Mouse (Mus musculus) E14TG2a.4 (cell line): ENCODE measurements at regions not wholly inside any gene's neighbourhood (a gene's known extent, or its start where the extent isn't known, plus 50 kb on each side); places are given as distances from the start of the nearest gene placed in this dataset.

Experiments used
- H3K27me3 ChIP-seq: 2 replicates; pipeline ENCODE4 v1.6.1; 2014; ENCODE audit warnings: low read length, control low read depth; ENCODE audit not compliant: insufficient read depth
- H3K36me3 ChIP-seq: 2 replicates; pipeline ENCODE4 v1.6.1; 2014; ENCODE audit warnings: low read length, control low read depth; ENCODE audit not compliant: insufficient read depth
- H3K4me1 ChIP-seq: replicated peaks from 2 replicates; pipeline ENCODE4 v1.6.1; 2014; ENCODE audit warnings: low read depth, low read length, control low read depth
- H3K4me3 ChIP-seq: replicated peaks from 2 replicates; pipeline ENCODE4 v1.5.1; 2014; ENCODE audit warnings: mild to moderate bottlenecking, low read length
- H3K9me3 ChIP-seq: 2 replicates; pipeline ENCODE4 v1.6.1; 2014; ENCODE audit warnings: low read length, control low read depth
- CTCF ChIP-seq: conservative IDR thresholded peaks from 2 replicates; pipeline ENCODE4 v1.5.1; 2014; ENCODE audit warnings: low read length
- NANOG ChIP-seq: IDR thresholded peaks from 2 replicates; pipeline ENCODE4 v1.6.1; 2014; ENCODE audit warnings: borderline replicate concordance, low read length, mixed read lengths
- POU5F1 ChIP-seq: IDR thresholded peaks from 2 replicates; pipeline ENCODE4 v1.6.1; 2014; ENCODE audit warnings: low read length, borderline replicate concordance

- TF ChIP-seq POU5F1 = no peak
- no peak for TF ChIP-seq CTCF
- TF ChIP-seq NANOG = no peak
- peaks cover 24% of the 10 kb centered on the region; the same call in 1 of the 2 replicates for H3K9me3 ChIP-seq
Observed at GRCm38 (mm10) chr9:49988064-49988463, 189.3 kb upstream of the Ncam1 start.

GRCm38 (mm10) chr9:49987481-49987880, 188.8 kb upstream of the Ncam1 start:
- Histone ChIP-seq H3K27me3 (no peaks in the 10 kb centered on the region), H3K4me1 (peaks cover 5% of the 10 kb centered on the region; the same call in 1 of the 2 replicates), H3K36me3 (no peaks in the 10 kb centered on the region), H3K9me3 (peaks cover 24% of the 10 kb centered on the region; the same call in 1 of the 2 replicates), H3K4me3 (no peak overlapping the region)
- TF ChIP-seq CTCF (no peak), POU5F1 (no peak), NANOG (no peak)

More at GRCm38 (mm10) chr9:49988064-49988463, 189.3 kb upstream of the Ncam1 start:
- H3K36me3 ChIP-seq = no peaks in the 10 kb centered on the region
- no peaks in the 10 kb centered on the region for H3K27me3 ChIP-seq
- H3K4me3 ChIP-seq = no peak overlapping the region
- peaks cover 5% of the 10 kb centered on the region; the same call in 1 of the 2 replicates for H3K4me1 ChIP-seq

DNA sequence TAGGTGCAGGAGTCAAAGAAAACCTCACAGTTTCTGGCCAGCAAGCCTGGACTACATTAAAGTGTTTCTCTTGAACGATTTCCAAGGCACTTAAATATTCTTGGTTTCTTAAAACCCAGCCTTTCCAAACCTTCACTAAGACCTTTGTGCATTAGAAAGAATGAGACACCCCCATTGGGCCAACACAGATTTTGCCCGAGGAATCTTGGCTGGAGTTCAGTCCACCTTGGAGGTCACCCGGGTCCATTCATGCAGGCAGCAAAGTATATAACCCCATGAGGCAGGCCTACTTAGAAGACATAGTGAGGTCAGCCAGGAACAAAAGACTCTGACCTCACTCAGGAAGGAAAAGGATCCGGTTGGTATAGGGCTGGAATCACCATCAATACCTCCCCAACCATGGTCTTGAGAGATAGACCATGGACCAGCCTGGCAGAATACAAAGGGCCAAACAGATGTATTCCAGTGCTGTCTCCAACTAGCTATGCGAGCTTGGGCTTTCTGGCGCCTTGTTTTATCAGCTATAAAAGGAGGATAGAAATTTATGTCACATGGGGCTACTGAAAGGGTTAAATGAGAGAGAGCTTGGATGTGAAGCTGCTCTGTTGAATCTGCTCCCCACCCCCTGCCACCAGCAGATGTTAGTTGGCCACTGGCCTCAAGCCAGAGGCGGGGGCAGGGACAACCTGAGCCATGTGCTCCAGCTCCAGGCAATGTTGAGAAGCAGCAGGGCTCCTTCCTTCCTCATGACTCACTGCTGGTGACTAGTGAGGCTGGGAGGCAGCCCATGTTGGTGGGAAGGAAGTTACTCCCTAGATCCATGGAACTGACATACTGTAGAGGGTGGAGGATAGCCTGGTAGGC, 181.9 kb upstream of the Ncam1 start:
- no peaks in the 10 kb centered on the region for H3K36me3 ChIP-seq
- H3K27me3 ChIP-seq = peaks cover 11% of the 10 kb centered on the region
- peaks cover 18% of the 10 kb centered on the region for H3K4me1 ChIP-seq
- no peak overlapping the region for H3K4me3 ChIP-seq
- peaks cover 14% of the 10 kb centered on the region; the same call in 1 of the 2 replicates for H3K9me3 ChIP-seq
- TF ChIP-seq NANOG (no peak), CTCF (no peak), POU5F1 (no peak)

DNA sequence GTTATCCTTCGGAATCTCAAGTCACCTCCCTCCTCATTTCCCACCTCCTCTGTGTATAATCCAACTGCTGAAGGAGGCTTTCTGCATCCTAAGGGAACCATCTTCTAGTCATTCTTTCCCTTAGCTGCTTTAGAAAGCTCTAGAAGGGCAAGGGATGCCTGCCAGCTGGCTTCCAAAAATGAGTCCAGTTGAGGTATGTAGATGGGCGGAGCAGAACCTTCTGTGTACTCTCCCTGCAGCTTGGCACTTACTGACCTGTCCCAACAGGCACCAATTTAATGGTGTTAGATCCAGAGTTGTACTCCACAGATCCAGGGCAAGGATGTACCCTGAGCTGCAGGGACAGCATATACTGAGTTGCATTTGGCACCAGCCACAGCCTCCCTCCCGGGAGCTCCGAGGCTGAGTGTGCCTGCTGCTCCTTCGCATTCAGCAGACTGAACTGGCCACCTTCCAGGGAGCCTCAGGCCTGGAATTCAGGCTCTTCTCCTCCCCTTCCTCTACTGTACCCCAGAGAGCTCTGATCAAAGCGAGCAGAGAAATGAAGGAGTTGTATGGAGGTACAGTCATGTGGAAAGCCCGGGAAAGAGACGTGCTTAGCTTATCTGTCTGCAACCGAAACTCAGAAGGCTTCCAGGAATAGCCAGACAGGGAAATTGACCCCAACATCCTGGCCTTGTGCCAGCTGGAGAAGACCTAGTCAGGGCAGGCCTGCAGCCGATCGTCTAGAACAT, 177.4 kb upstream of the Ncam1 start:
- TF ChIP-seq NANOG (no peak), CTCF (no peak), POU5F1 (no peak)
- Histone ChIP-seq H3K9me3 (no peaks in the 10 kb centered on the region), H3K27me3 (peaks cover 8% of the 10 kb centered on the region), H3K4me1 (peaks cover 33% of the 10 kb centered on the region), H3K36me3 (no peaks in the 10 kb centered on the region), H3K4me3 (no peak overlapping the region)

DNA sequence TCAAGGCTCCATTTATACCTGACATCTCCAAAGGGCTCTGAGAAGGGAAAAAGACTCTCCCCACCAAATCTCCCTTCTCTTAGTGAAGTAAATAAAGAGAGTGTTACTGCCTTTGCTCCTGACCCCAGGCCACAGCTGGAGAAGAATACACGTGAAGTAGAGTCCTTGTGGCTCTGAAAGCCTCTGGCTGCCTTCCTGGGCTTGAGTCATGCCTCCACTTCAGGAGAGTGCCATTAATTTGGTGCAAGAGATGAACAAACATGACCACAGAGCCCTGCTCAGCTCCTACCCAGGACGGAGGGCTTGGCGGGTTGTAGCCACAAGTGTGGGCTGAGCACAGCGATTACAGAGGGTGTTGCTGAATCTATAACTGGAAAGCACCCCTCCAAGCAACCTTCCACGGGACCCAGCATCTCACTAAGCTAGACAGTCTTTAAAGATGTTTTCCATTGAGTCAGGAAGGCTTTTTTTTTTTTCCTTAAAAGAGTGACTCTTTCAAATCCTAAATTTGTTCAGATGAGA, 175.3 kb upstream of the Ncam1 start:
- H3K4me3 ChIP-seq = no peak overlapping the region
- no peak for TF ChIP-seq POU5F1
- no peak for TF ChIP-seq NANOG
- no peak for TF ChIP-seq CTCF
- H3K9me3 ChIP-seq = no peaks in the 10 kb centered on the region
- H3K36me3 ChIP-seq = no peaks in the 10 kb centered on the region
- H3K4me1 ChIP-seq = peaks cover 25% of the 10 kb centered on the region
- no peaks in the 10 kb centered on the region for H3K27me3 ChIP-seq

DNA sequence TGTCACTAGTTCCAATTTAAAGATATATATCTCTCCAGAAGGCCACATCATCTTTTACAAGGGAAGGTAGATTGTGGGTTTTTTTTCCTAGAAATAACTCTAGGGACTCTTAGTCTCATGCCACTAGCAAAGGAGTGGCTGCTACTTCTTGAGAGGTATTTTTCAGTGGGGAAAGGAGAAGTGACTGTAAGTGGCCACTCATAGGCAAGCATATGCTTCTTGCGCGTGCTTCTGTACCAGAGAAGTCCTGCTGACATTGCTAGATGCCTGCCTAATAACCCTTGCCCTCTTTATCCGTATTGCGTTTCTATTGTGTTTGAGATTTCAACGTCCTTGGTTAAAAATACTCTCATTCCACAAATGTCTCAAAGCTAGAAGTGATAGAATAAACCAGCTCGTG, 170.7 kb upstream of the Ncam1 start:
- Histone ChIP-seq H3K27me3 (no peaks in the 10 kb centered on the region), H3K4me3 (no peak overlapping the region), H3K4me1 (peaks cover 11% of the 10 kb centered on the region)

DNA sequence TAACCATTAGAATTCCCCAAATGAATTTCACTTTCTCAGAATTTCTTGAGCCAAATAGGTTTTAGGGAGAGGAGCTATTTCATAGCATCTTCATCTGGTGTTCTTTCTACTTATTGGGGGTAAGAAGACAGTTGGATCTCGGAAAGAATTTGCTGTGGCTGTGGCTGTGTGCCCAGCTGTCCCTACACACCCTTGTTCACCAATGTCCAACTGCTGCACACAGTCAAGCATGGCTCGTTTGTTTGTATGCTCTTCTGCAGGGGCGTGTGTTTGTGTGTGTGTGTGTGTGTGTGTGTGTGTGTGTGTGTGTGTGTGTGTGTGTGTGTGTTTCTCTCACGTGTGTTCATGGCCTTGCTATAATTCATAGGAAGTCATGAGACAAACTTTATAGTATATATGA, 165.9 kb upstream of the Ncam1 start:
- TF ChIP-seq CTCF = no peak
- TF ChIP-seq NANOG = no peak
- H3K36me3 ChIP-seq = no peaks in the 10 kb centered on the region

More for the DNA sequence above, 170.7 kb upstream of the Ncam1 start:
- Histone ChIP-seq H3K36me3 (no peaks in the 10 kb centered on the region), H3K9me3 (no peaks in the 10 kb centered on the region)
- no peak for TF ChIP-seq NANOG
- TF ChIP-seq POU5F1 = no peak
- no peak for TF ChIP-seq CTCF

DNA sequence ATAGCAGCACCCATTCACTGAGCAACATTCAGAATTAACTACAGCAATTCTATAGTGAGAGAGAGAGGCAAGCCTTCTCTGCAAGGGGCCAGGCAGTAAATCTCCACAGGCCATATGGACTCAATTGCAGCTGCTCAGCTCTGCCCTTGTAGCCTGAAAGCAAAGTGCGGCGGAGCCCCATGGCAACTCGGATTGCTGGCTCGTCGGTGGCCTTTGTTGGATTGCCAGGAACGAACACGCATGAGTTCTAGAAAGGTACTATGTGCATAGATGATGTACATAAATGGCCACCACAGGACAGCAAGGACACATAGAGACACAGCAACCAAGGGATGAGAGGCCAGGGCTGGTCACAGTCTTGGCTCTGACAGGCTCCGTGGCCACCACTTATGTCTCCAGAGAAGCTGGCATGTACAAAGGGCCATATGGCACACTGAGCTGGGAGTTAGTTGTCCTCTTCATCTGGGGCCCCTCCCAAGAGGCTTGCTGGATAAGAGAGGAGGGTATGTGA, 163.9 kb upstream of the Ncam1 start:
- H3K36me3 ChIP-seq = no peaks in the 10 kb centered on the region
- no peaks in the 10 kb centered on the region for H3K9me3 ChIP-seq
- TF ChIP-seq CTCF (no peak), POU5F1 (no peak), NANOG (no peak)
- H3K4me1 ChIP-seq = peaks cover 58% of the 10 kb centered on the region
- no peak overlapping the region for H3K4me3 ChIP-seq
- H3K27me3 ChIP-seq = no peaks in the 10 kb centered on the region

More for the DNA sequence above, 165.9 kb upstream of the Ncam1 start:
- Histone ChIP-seq H3K27me3 (no peaks in the 10 kb centered on the region), H3K4me1 (peaks cover 50% of the 10 kb centered on the region), H3K4me3 (no peak overlapping the region), H3K9me3 (no peaks in the 10 kb centered on the region)
